Mouse (Mus musculus) cerebellum, postnatal 10 days (tissue): ENCODE results near the gene Anxa9.

Experiments used
- DNase-seq, 2 experiments: peaks; one replicate each; pipeline ENCODE4 v3.0.0; 2021; ENCODE audit warnings: mixed read lengths in 2 of 2

The Anxa9 gene

DNA sequence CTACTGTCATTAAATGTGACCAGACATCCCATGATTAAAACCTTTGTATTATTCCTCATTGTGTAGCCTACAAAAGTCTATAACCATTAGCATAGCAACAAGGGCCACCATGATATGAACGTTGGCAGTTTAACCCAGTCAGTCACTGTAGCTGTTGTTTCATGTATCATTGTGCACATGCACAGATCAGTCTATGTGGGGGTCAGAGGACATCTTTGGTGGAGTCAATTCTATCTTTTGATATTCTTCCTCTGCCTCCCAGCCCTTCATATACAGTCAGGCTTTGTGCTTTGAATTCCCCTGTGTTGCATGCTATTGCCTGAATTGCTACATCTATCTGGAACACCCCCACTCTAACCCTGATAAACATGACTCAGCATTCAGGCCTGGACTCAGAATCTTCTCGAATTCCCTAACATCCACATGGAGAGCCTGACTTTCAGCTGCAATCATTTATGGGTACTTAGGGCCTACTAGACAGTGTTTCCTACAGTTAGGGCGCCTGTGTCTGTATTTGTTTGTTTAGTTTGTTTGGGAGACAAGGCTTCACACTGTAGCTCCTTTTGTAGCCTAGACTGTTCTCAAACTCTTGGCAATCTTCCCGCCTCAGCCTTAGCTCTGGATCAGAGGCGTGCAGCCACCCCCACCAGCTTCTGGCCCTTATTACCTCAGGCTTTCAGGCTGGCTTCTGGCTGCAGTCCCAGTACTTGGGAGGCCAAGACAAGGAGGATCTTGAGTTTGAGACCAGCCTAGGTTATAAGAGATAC is 60.3 kb downstream of the Anxa9 start:
- peak; percentile 76 to 78 for DNase-seq
